Mouse (Mus musculus) thymus, postnatal 4 days (tissue): ENCODE data around the gene Tmem237.
A peak's percentile ranks its signal among the peaks of the same experiment; 100 is the strongest.

Experiments used
- DNase-seq: peaks from one replicate; pipeline ENCODE4 v3.0.0; 2021

Gene Tmem237

GRCm38 (mm10) chr1:59119720-59120457, at the start of gene Tmem237:
TSS of gene Tmem237 (minus strand) at chr1:59120408.
- DNase-seq = peak; percentile 94

- no peak for DNase-seq
Measured at GRCm38 (mm10) chr1:59169586-59169985, 49.4 kb upstream of the Tmem237 start.

- no peak for DNase-seq
Measured at GRCm38 (mm10) chr1:59168556-59168955, 48.3 kb upstream of the Tmem237 start.

- DNase-seq = peak; percentile 35
Measured at GRCm38 (mm10) chr1:59167654-59168425, 47.6 kb upstream of the Tmem237 start.

- DNase-seq = no peak
Measured at GRCm38 (mm10) chr1:59166232-59166905, 46.2 kb upstream of the Tmem237 start.

- no peak for DNase-seq
Measured at GRCm38 (mm10) chr1:59163918-59164317, 43.7 kb upstream of the Tmem237 start.

GRCm38 (mm10) chr1:59163030-59163461, 42.8 kb upstream of the Tmem237 start, which contains the start of gene Mpp4:
TSS of gene Mpp4 (minus strand) at chr1:59163389.
- DNase-seq = peak; percentile 82

- no peak for DNase-seq
Measured at GRCm38 (mm10) chr1:59162309-59163024, 42.3 kb upstream of the Tmem237 start.

- peak; percentile 36 for DNase-seq
Measured at GRCm38 (mm10) chr1:59161396-59161795, 41.2 kb upstream of the Tmem237 start.

GRCm38 (mm10) chr1:59160871-59161270, 40.7 kb upstream of the Tmem237 start:
- DNase-seq = no peak

- DNase-seq = no peak
Measured at GRCm38 (mm10) chr1:59159136-59159535, 38.9 kb upstream of the Tmem237 start.

GRCm38 (mm10) chr1:59158498-59158897, 38.3 kb upstream of the Tmem237 start:
- no peak for DNase-seq

GRCm38 (mm10) chr1:59157846-59158245, 37.6 kb upstream of the Tmem237 start:
- DNase-seq = no peak

- no peak for DNase-seq
Measured at GRCm38 (mm10) chr1:59152346-59152745, 32.1 kb upstream of the Tmem237 start.

- DNase-seq = peak; percentile 59
Measured at GRCm38 (mm10) chr1:59150542-59150941, 30.3 kb upstream of the Tmem237 start.

GRCm38 (mm10) chr1:59144543-59144942, 24.3 kb upstream of the Tmem237 start:
- peak; percentile 60 for DNase-seq

- DNase-seq = peak; percentile 84
Measured at GRCm38 (mm10) chr1:59142809-59143208, 22.6 kb upstream of the Tmem237 start.

- DNase-seq = no peak
Measured at GRCm38 (mm10) chr1:59134419-59134818, 14.2 kb upstream of the Tmem237 start.

GRCm38 (mm10) chr1:59128879-59129278, 8.7 kb upstream of the Tmem237 start:
- DNase-seq = no peak

GRCm38 (mm10) chr1:59125558-59125957, 5.3 kb upstream of the Tmem237 start:
- DNase-seq = no peak

- no peak for DNase-seq
Measured at GRCm38 (mm10) chr1:59110524-59110923, 9.7 kb downstream of the Tmem237 start.

GRCm38 (mm10) chr1:59102071-59102470, 18.1 kb downstream of the Tmem237 start:
- no peak for DNase-seq

- DNase-seq = no peak
Measured at GRCm38 (mm10) chr1:59101020-59101419, 19.2 kb downstream of the Tmem237 start.
